Mouse (Mus musculus) CH12.LX (cell line): ENCODE measurements at regions not wholly inside any gene's neighbourhood (a gene's known extent, or its start where the extent isn't known, plus 50 kb on each side); places are given as distances from the start of the nearest gene placed in this dataset.

Experiments
- DNase-seq: peaks from one replicate; pipeline ENCODE4 v3.0.0-alpha.2; 2013; ENCODE audit errors: extremely low read depth
- H3K27ac ChIP-seq: 2 replicates; pipeline ENCODE4 v1.5.1; 2012; ENCODE audit warnings: low read depth, mild to moderate bottlenecking, control low read depth, moderate library complexity; ENCODE audit not compliant: insufficient read depth
- H3K27me3 ChIP-seq: replicated peaks from 2 replicates; pipeline ENCODE3; 2012; ENCODE audit warnings: inconsistent platforms
- H3K36me3 ChIP-seq, 2 experiments: replicated peaks in 1 of 2; 2 replicates each; pipeline versions ENCODE3 to v1.6.1; 2012; ENCODE audit warnings: inconsistent platforms in 1 of 2, low read length in 1 of 2, mild to moderate bottlenecking in 1 of 2, mixed read lengths in 1 of 2, moderate library complexity in 1 of 2; ENCODE audit not compliant: control insufficient read depth in 1 of 2, insufficient read depth in 1 of 2
- H3K4me1 ChIP-seq, 2 experiments: 2 replicates each; pipeline ENCODE4 v1.6.1; 2012; ENCODE audit warnings: inconsistent platforms in 1 of 2, moderate library complexity in 1 of 2; ENCODE audit not compliant: insufficient read depth in 2 of 2, control insufficient read depth in 1 of 2
- H3K4me2 ChIP-seq: 2 replicates; pipeline ENCODE4 v1.6.1; 2012; ENCODE audit warnings: low read depth, mild to moderate bottlenecking, control low read depth; ENCODE audit not compliant: poor library complexity, insufficient read depth, severe bottlenecking
- H3K4me3 ChIP-seq, 3 experiments: fragments of 150-350 bp in 1 of 3; sonication (generic) in 1 of 3; replicated peaks in 1 of 3; 2 replicates each; pipeline versions ENCODE3 to v1.5.1; 2011 to 2012; ENCODE audit warnings: low read depth in 2 of 3, low read length in 2 of 3, mild to moderate bottlenecking in 2 of 3, moderate library complexity in 2 of 3, control low read depth in 1 of 3, improper control_type of control experiment in 1 of 3, inconsistent platforms in 1 of 3, mixed read lengths in 1 of 3; ENCODE audit not compliant: poor library complexity in 1 of 3
- H3K79me2 ChIP-seq: replicated peaks from 2 replicates; pipeline ENCODE4 v1.6.1; 2012; ENCODE audit warnings: mild to moderate bottlenecking, moderate library complexity; ENCODE audit not compliant: control insufficient read depth, poor library complexity, insufficient read depth, severe bottlenecking; ENCODE audit errors: extremely low read depth
- H3K9ac ChIP-seq: 2 replicates; pipeline ENCODE4 v1.6.1; 2012; ENCODE audit warnings: low read depth, mild to moderate bottlenecking, control low read depth, moderate library complexity; ENCODE audit not compliant: insufficient read depth
- H3K9me3 ChIP-seq: replicated peaks from 2 replicates; pipeline ENCODE3; 2012; ENCODE audit warnings: low read length, inconsistent platforms, mixed read lengths
- CHD1 ChIP-seq: IDR thresholded peaks from 2 replicates; pipeline ENCODE4 v1.6.1; 2012; ENCODE audit warnings: low read depth, low read length, improper control_type of control experiment, inconsistent platforms
- CHD2 ChIP-seq: IDR thresholded peaks from 2 replicates; pipeline ENCODE4 v1.6.1; 2011; ENCODE audit warnings: low read length, improper control_type of control experiment
- CTCF ChIP-seq, 2 experiments: IDR thresholded peaks in 1 of 2; conservative IDR thresholded peaks in 1 of 2; 2 replicates each; pipeline ENCODE4 v1.5.1; 2011 to 2012; ENCODE audit warnings: low read depth in 2 of 2, low read length in 2 of 2, improper control_type of control experiment in 1 of 2, inconsistent platforms in 1 of 2, mild to moderate bottlenecking in 1 of 2, moderate library complexity in 1 of 2
- EP300 ChIP-seq: IDR thresholded peaks from 2 replicates; pipeline ENCODE4 v1.6.1; 2011; ENCODE audit warnings: low read length, improper control_type of control experiment
- ETS1 ChIP-seq: conservative IDR thresholded peaks from 2 replicates; pipeline ENCODE4 v1.6.1; 2012; ENCODE audit warnings: low read depth, mild to moderate bottlenecking, inconsistent platforms, low read length, improper control_type of control experiment, moderate library complexity
- HCFC1 ChIP-seq: IDR thresholded peaks from 2 replicates; pipeline ENCODE4 v1.6.1; 2012; ENCODE audit warnings: low read depth, mild to moderate bottlenecking, inconsistent platforms, low read length, improper control_type of control experiment
- JUND ChIP-seq: conservative IDR thresholded peaks from 2 replicates; pipeline ENCODE4 v1.6.1; 2011; ENCODE audit warnings: low read depth, low read length, improper control_type of control experiment
- KAT2A ChIP-seq: IDR thresholded peaks from 2 replicates; pipeline ENCODE4 v1.6.1; 2012; ENCODE audit warnings: low read length, improper control_type of control experiment, inconsistent platforms; ENCODE audit not compliant: insufficient replicate concordance
- MAFK ChIP-seq: IDR thresholded peaks from 2 replicates; pipeline ENCODE4 v1.6.1; 2011; ENCODE audit warnings: low read length, improper control_type of control experiment; ENCODE audit not compliant: insufficient replicate concordance
- MAX ChIP-seq: IDR thresholded peaks from 2 replicates; pipeline ENCODE4 v1.6.1; 2011; ENCODE audit warnings: low read length, improper control_type of control experiment
- MEF2A ChIP-seq: IDR thresholded peaks from 2 replicates; pipeline ENCODE4 v1.6.1; 2014; ENCODE audit warnings: low read depth, mild to moderate bottlenecking, inconsistent platforms, low read length, improper control_type of control experiment, borderline replicate concordance
- MYC ChIP-seq: IDR thresholded peaks from 2 replicates; pipeline ENCODE4 v1.6.1; 2011; ENCODE audit warnings: low read depth, mild to moderate bottlenecking, improper control_type of control experiment, low read length
- NELFE ChIP-seq: IDR thresholded peaks from 2 replicates; pipeline ENCODE4 v1.6.1; 2011; ENCODE audit warnings: low read depth, low read length, improper control_type of control experiment
- PAX5 ChIP-seq: IDR thresholded peaks from 2 replicates; pipeline ENCODE4 v1.6.1; 2012; ENCODE audit warnings: low read length, inconsistent platforms, mixed read lengths
- POLR2A ChIP-seq: IDR thresholded peaks from 2 replicates; pipeline ENCODE4 v1.6.1; 2011; ENCODE audit warnings: low read depth, mild to moderate bottlenecking, improper control_type of control experiment, low read length
- POLR2AphosphoS2 ChIP-seq: IDR thresholded peaks from 2 replicates; pipeline ENCODE4 v1.6.1; 2011; ENCODE audit warnings: low read depth, low read length, improper control_type of control experiment
- RAD21 ChIP-seq: IDR thresholded peaks from 2 replicates; pipeline ENCODE4 v1.6.1; 2011; ENCODE audit warnings: low read depth, mild to moderate bottlenecking, low read length, improper control_type of control experiment, moderate library complexity
- RCOR1 ChIP-seq: conservative IDR thresholded peaks from 2 replicates; pipeline ENCODE4 v1.6.1; 2012; ENCODE audit warnings: low read depth, mild to moderate bottlenecking, inconsistent platforms, low read length, improper control_type of control experiment
- SMC3 ChIP-seq: IDR thresholded peaks from 2 replicates; pipeline ENCODE4 v1.6.1; 2011; ENCODE audit warnings: low read depth, low read length, improper control_type of control experiment
- TBP ChIP-seq: conservative IDR thresholded peaks from 2 replicates; pipeline ENCODE4 v1.6.1; 2011; ENCODE audit warnings: low read depth, low read length, improper control_type of control experiment
- UBTF ChIP-seq: IDR thresholded peaks from 2 replicates; pipeline ENCODE4 v1.6.1; 2012; ENCODE audit warnings: low read depth, mild to moderate bottlenecking, inconsistent platforms, low read length, improper control_type of control experiment, moderate library complexity
- USF2 ChIP-seq: conservative IDR thresholded peaks from 2 replicates; pipeline ENCODE4 v1.6.1; 2011; ENCODE audit warnings: low read depth, low read length, improper control_type of control experiment
- ZKSCAN1 ChIP-seq: IDR thresholded peaks from 2 replicates; pipeline ENCODE4 v1.6.1; 2012; ENCODE audit warnings: low read depth, inconsistent platforms, low read length, improper control_type of control experiment, borderline replicate concordance
- ZNF384 ChIP-seq: IDR thresholded peaks from 2 replicates; pipeline ENCODE4 v1.6.1; 2012; ENCODE audit warnings: low read depth, low read length, improper control_type of control experiment, inconsistent platforms
- dilution Hi-C: fragments of 300-500 bp; cut with MboI; formaldehyde crosslinking; loops from 2 replicates; pipeline ENCODE4 v1.14.3; 2020; ENCODE audit warnings: low sequenced_read_pairs; ENCODE audit not compliant: extremely low pct_unique_long_range_greater_than_20kb, extremely low pct_ligation_motif_present
- in situ Hi-C: fragments of 300-500 bp; cut with MboI; formaldehyde crosslinking; loops from 3 replicates; pipeline ENCODE4 v1.14.3; 2019; ENCODE audit warnings: low sequenced_read_pairs, low pct_ligation_motif_present, low pct_unique_long_range_greater_than_20kb, mixed read lengths

DNA sequence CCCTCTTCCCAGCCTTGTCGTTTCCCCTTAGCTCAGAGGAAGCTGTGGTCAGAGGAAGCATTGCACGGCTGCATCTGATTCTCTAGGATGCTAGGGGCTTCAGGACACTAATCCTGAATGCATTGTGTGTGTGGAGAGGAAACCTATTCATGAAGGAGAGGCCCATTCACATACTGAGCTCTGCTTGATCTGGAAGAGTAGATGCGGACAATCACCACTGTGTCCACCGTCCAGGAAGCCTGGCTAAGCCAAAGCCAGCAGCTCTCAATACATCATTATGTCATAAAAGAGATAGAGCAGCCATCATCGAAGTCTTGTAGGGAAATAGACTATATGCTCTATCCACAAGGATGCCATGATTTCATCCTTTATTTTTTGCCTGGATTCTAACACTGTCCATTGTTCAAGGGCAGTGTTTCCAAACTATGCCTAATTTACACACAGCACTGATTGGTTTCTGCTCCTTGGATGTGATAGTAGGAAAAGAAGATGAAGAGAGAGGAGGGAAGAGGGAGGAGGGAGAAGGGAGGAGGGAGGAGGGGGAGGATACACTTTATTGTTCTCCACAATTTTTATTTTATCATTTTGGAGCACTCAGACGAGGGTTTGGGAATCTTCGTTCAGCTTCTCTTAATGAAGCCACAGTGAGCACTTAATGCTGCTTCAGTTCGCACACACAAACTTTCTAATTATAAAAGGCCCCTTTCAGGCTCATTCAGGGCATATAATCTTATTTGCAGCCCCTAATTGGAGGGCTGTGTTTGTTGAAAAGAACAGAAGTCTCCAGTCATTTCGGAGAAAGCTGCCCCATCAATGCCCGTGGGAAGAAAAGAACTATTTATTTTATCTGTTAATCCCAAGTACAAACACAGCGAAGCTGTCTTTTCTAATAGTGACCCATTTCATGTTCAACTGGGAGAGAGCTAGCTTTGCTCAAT, 195.0 kb downstream of the Pdgfra start:
- Histone ChIP-seq H3K9ac (no peak overlapping the region), H3K27ac (no peak overlapping the region), H3K27me3 (no peaks in the 10 kb centered on the region), H3K4me3 (no peak overlapping the region), H3K36me3 (no peaks in the 10 kb centered on the region), H3K4me1 (peaks cover 0 to 7% of the 10 kb centered on the region in 2 experiments; a peak in 1 of 4 replicates), H3K9me3 (no peaks in the 10 kb centered on the region), H3K79me2 (no peaks in the 10 kb centered on the region), H3K4me2 (no peak overlapping the region)
- in situ Hi-C loops, result no loop called here
- dilution Hi-C loops, result no loop called here
- TF ChIP-seq ZKSCAN1, result no peak
- no peak for TF ChIP-seq POLR2AphosphoS2
- no peak for TF ChIP-seq NELFE
- TF ChIP-seq MAFK, result no peak
- TF ChIP-seq KAT2A, result no peak
- no peak for TF ChIP-seq CHD1
- no peak for TF ChIP-seq MEF2A
- no peak for TF ChIP-seq HCFC1
- no peak for TF ChIP-seq EP300
- no peak for TF ChIP-seq ZNF384
- TF ChIP-seq USF2, result no peak
- no peak for TF ChIP-seq MYC
- TF ChIP-seq SMC3, result no peak
- no peak for TF ChIP-seq MAX
- no peak for TF ChIP-seq UBTF
- DNase-seq, result no peak

DNA sequence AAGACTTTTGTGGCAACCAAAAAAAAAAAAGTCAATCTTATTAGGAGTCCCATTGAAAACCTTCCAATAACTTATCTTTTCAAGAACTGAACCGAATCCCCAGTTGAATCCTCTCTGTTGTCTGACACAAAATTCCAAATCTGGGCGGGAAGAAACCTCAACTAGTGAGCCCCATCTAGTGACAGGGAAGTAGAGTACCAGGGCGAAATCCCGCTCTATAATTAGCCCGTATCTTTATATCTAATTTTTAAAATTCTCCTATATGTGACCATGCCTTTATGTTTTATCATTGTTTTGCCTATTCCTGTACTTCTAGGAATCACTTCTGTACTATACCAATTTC, 195.7 kb downstream of the Pdgfra start:
- Histone ChIP-seq H3K27me3 (no peaks in the 10 kb centered on the region), H3K79me2 (no peaks in the 10 kb centered on the region), H3K4me1 (peaks cover 0 to 2% of the 10 kb centered on the region in 2 experiments; a peak in 1 of 4 replicates), H3K4me2 (no peak overlapping the region), H3K9ac (no peak overlapping the region), H3K27ac (no peak overlapping the region), H3K9me3 (no peaks in the 10 kb centered on the region), H3K4me3 (no peak overlapping the region), H3K36me3 (no peaks in the 10 kb centered on the region)
- no peak for TF ChIP-seq NELFE
- no peak for TF ChIP-seq RAD21
- no peak for TF ChIP-seq RCOR1
- no peak for TF ChIP-seq ZNF384
- no peak for TF ChIP-seq CHD2
- TF ChIP-seq HCFC1, result no peak
- no peak for TF ChIP-seq ZKSCAN1
- no peak for TF ChIP-seq SMC3
- TF ChIP-seq KAT2A, result no peak
- TF ChIP-seq CTCF (conservative IDR thresholded peaks at IDR 0.05 in 1 of 2, IDR thresholded peaks at IDR 0.05 in 1 of 2; ENCODE audit: low read depth in 2 of 2, low read length in 2 of 2), result no peak
- TF ChIP-seq CHD1, result no peak
- TF ChIP-seq JUND, result no peak
- TF ChIP-seq UBTF, result no peak
- no peak for TF ChIP-seq ETS1
- no peak for TF ChIP-seq TBP
- no peak for TF ChIP-seq POLR2A
- TF ChIP-seq PAX5, result no peak
- dilution Hi-C loops, result no loop called here
- in situ Hi-C loops, result no loop called here
- no peak for DNase-seq
